13 mouse cellular contexts compared by ENCODE assay signal in the genomic region with DNA sequence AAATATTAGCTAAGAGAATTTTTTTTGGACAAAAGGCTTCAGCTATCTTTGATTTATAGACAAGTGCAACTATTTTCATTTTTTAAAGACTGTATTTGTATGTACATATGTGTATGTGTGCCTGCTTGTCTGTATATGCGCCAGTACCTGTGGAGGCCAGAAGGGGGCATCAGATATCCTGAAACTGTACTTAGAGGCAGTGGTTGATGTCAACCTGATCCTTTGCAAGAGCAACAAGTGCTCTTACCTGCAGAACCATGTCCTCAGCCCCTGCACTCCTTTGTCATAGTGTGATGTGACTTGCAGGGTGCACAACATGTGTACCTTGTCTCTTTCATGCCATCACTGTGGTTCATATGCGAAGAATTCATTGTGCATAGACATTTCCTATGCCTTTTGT.
DNase-seq lines count a peak whose midpoint lies in the region; ATAC-seq and TF ChIP-seq lines count a peak whose summit lies in the region.
"Had no signal": no experiment of that assay in that cellular context is flagged by ENCODE, and none has a peak within 500 bp of the region (broad histone marks: within the 10 kb centered on the region; RNA-seq: fewer than 3 reads in every experiment).

No protein-coding gene starts in this region.

- 89% methylated on average over 2 of the region's 2 CpGs for WGBS in kidney, postnatal 0 days
- 93% methylated on average over 2 of the region's 2 CpGs for WGBS in midbrain, embryonic 11.5 days
- WGBS in midbrain, embryonic 15.5 days, result 97% methylated on average over 2 of the region's 2 CpGs
- WGBS in stomach, postnatal 0 days, result 85% methylated on average over 2 of the region's 2 CpGs

- no peaks in the 10 kb centered on the region for H3K9me3 ChIP-seq in kidney, postnatal 0 days (replicated peaks; ENCODE audit: low read length)
- no peaks in the 10 kb centered on the region for H3K9me3 ChIP-seq in midbrain, embryonic 11.5 days (ENCODE audit: control insufficient read depth, low read length)
- no peaks in the 10 kb centered on the region for H3K9me3 ChIP-seq in midbrain, embryonic 15.5 days
- no peaks in the 10 kb centered on the region for H3K9me3 ChIP-seq in stomach, postnatal 0 days (ENCODE audit: control insufficient read depth, low read length)
- H3K9me3 ChIP-seq: forebrain, embryonic 10.5 days; heart, embryonic 15.5 days; hindbrain, embryonic 12.5 days; midbrain, embryonic 12.5 days had no signal

- H3K4me3 ChIP-seq in kidney, postnatal 0 days (replicated peaks; ENCODE audit: low read depth, low read length), result no peak overlapping the region
- H3K4me3 ChIP-seq in midbrain, embryonic 11.5 days (ENCODE audit: low read depth, low read length), result no peak overlapping the region
- H3K4me3 ChIP-seq in midbrain, embryonic 15.5 days, result no peak overlapping the region
- H3K4me3 ChIP-seq in stomach, postnatal 0 days (ENCODE audit: low read depth, low read length), result no peak overlapping the region
- H3K4me3 ChIP-seq: forebrain, embryonic 10.5 days; heart, embryonic 15.5 days; hindbrain, embryonic 12.5 days; midbrain, embryonic 12.5 days had no signal

- ATAC-seq in CD4-positive, CD25-positive, alpha-beta regulatory T cell, adult 4 months, result no peak
- no peak for ATAC-seq in kidney, postnatal 0 days (replicated peaks; ENCODE audit: low FRiP score, low read depth)
- ATAC-seq in midbrain, embryonic 11.5 days (ENCODE audit: low FRiP score), result no peak
- no peak for ATAC-seq in midbrain, embryonic 15.5 days (replicated peaks)
- no peak for ATAC-seq in stomach, postnatal 0 days (ENCODE audit: low FRiP score, low TSS enrichment)

- H3K27me3 ChIP-seq in kidney, postnatal 0 days (ENCODE audit: insufficient read depth, low read length), result no peaks in the 10 kb centered on the region
- no peaks in the 10 kb centered on the region for H3K27me3 ChIP-seq in midbrain, embryonic 11.5 days (ENCODE audit: control insufficient read depth, insufficient read depth, low read length)
- H3K27me3 ChIP-seq in midbrain, embryonic 15.5 days (replicated peaks), result no peaks in the 10 kb centered on the region
- H3K27me3 ChIP-seq in stomach, postnatal 0 days (ENCODE audit: control insufficient read depth, insufficient read depth, low read length), result no peaks in the 10 kb centered on the region
- H3K27me3 ChIP-seq: heart, embryonic 15.5 days; hindbrain, embryonic 12.5 days; midbrain, embryonic 12.5 days had no signal

- no peaks in the 10 kb centered on the region for H3K36me3 ChIP-seq in kidney, postnatal 0 days (ENCODE audit: insufficient read depth, low read length)
- H3K36me3 ChIP-seq in midbrain, embryonic 11.5 days (ENCODE audit: control insufficient read depth, insufficient read depth, low read length), result no peaks in the 10 kb centered on the region
- H3K36me3 ChIP-seq in midbrain, embryonic 15.5 days (replicated peaks), result no peaks in the 10 kb centered on the region
- H3K36me3 ChIP-seq in stomach, postnatal 0 days (ENCODE audit: control insufficient read depth, insufficient read depth, low read length), result no peaks in the 10 kb centered on the region
- H3K36me3 ChIP-seq: forebrain, embryonic 10.5 days; heart, embryonic 15.5 days; hindbrain, embryonic 12.5 days; midbrain, embryonic 12.5 days had no signal

- H3K9ac ChIP-seq in kidney, postnatal 0 days (ENCODE audit: low read depth, low read length), result no peak overlapping the region
- no peak overlapping the region for H3K9ac ChIP-seq in midbrain, embryonic 11.5 days (ENCODE audit: low read length)
- no peak overlapping the region for H3K9ac ChIP-seq in midbrain, embryonic 15.5 days
- H3K9ac ChIP-seq in stomach, postnatal 0 days (ENCODE audit: low read length), result no peak overlapping the region
- H3K9ac ChIP-seq: heart, embryonic 15.5 days; hindbrain, embryonic 12.5 days; midbrain, embryonic 12.5 days had no signal

- TF ChIP-seq CTCF in kidney, postnatal 0 days (IDR thresholded peaks at IDR 0.05; ENCODE audit: low read depth), result peak; percentile 34; the same call in 1 of the 2 replicates
- peak; percentile 51 for TF ChIP-seq CTCF in stomach, postnatal 0 days (IDR thresholded peaks at IDR 0.05; ENCODE audit: low read depth)

- no peak for TF ChIP-seq EP300 in stomach, postnatal 0 days (optimal IDR thresholded peaks at IDR 0.05)

- H3K4me2 ChIP-seq in kidney, postnatal 0 days (ENCODE audit: low read length), result no peak overlapping the region
- no peak overlapping the region for H3K4me2 ChIP-seq in midbrain, embryonic 11.5 days
- H3K4me2 ChIP-seq in midbrain, embryonic 15.5 days, result no peak overlapping the region
- no peak overlapping the region for H3K4me2 ChIP-seq in stomach, postnatal 0 days (replicated peaks; ENCODE audit: low read depth)
- H3K4me2 ChIP-seq: heart, embryonic 15.5 days; hindbrain, embryonic 12.5 days; midbrain, embryonic 12.5 days had no signal

- no peaks in the 10 kb centered on the region for H3K4me1 ChIP-seq in kidney, postnatal 0 days (replicated peaks; ENCODE audit: insufficient read depth, low read length)
- no peaks in the 10 kb centered on the region for H3K4me1 ChIP-seq in midbrain, embryonic 11.5 days (ENCODE audit: control insufficient read depth, insufficient read depth, low read length)
- H3K4me1 ChIP-seq in midbrain, embryonic 15.5 days, result no peaks in the 10 kb centered on the region
- H3K4me1 ChIP-seq in stomach, postnatal 0 days (replicated peaks; ENCODE audit: control insufficient read depth, insufficient read depth), result no peaks in the 10 kb centered on the region
- H3K4me1 ChIP-seq: forebrain, embryonic 10.5 days; heart, embryonic 15.5 days; hindbrain, embryonic 12.5 days; midbrain, embryonic 12.5 days had no signal

- H3K27ac ChIP-seq in kidney, postnatal 0 days, result no peak overlapping the region
- no peak overlapping the region for H3K27ac ChIP-seq in midbrain, embryonic 11.5 days (ENCODE audit: low read depth, low read length)
- H3K27ac ChIP-seq in midbrain, embryonic 15.5 days, result no peak overlapping the region
- no peak overlapping the region for H3K27ac ChIP-seq in stomach, postnatal 0 days (replicated peaks)
- H3K27ac ChIP-seq: forebrain, embryonic 10.5 days; heart, embryonic 15.5 days; hindbrain, embryonic 12.5 days; midbrain, embryonic 12.5 days had no signal

- DNase-seq in CD4-positive, CD25-positive, alpha-beta regulatory T cell, adult 2 months (ENCODE audit: low read depth, low spot score), result peak; percentile 15
- no peak for DNase-seq in kidney, postnatal 0 days (ENCODE audit: low spot score)
- DNase-seq in kidney, postnatal 25 days, result no peak
- peak; percentile 66 for DNase-seq in midbrain, embryonic 11.5 days (ENCODE audit: low spot score, missing footprints)
- DNase-seq in stomach, postnatal 0 days (ENCODE audit: low spot score), result no peak
- DNase-seq in gastrocnemius, adult 18-20 months (ENCODE audit: low spot score), result no peak
- DNase-seq: kidney, adult 18-20 months had no signal

Comparison
In these comparisons a context has a peak if more than half of its experiments do, and no peak if none do; other contexts are left out.
1. DNase-seq: peak in CD4-positive, CD25-positive, alpha-beta regulatory T cell, adult 2 months (single experiment) and midbrain, embryonic 11.5 days (single experiment); none in kidney, postnatal 0 days (single experiment), kidney, postnatal 25 days (0 of 2), stomach, postnatal 0 days (single experiment) and gastrocnemius, adult 18-20 months (single experiment).